Mouse (Mus musculus): ENCODE measurements around the gene Mgst1.

Mgst1 gene

DNA sequence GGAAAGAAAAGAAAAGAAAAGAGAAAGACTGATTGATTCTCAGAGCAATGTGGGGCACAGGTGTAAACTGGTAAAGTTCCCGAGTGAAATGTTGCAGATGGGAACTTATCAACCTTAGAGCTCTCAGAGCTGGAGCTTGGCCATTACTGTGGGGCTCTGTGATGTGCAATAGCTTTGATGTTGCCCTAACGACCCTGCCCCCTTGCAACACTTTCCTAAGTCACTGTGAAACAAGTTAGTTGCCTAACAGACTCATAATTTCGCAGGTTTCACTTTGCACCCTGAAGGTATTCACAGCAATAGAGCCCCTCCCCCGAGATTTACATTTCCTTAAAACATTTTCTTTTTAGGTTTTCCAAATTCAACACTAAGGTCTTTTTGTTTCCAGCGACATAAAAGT lies at the start of gene Mgst1:
Gene Mgst1 (plus strand): TSS at position 387 of the 400 bp plus-strand sequence.
- DNase-seq (ENCODE audit: low read depth), result no peak

DNA sequence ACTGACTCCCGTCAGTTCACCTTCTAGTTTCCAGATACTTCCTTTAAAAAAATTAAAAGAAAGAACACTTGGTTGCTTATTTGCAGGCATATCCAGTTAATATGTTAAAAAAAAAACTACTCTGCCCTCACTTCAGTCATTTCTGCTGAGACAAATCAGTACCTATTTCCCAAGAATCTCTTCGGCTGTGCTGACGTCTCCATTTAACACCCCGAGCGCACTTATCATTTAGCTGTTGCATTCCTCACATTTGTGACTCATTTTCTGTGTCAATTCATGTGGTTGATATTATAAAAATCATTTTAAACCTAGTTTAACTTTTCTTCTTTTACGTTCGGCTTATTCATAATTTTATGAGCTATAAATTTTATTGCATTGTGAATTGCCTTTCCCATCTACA lies 47.7 kb upstream of the Mgst1 start:
- DNase-seq (ENCODE audit: low read depth), result no peak

DNA sequence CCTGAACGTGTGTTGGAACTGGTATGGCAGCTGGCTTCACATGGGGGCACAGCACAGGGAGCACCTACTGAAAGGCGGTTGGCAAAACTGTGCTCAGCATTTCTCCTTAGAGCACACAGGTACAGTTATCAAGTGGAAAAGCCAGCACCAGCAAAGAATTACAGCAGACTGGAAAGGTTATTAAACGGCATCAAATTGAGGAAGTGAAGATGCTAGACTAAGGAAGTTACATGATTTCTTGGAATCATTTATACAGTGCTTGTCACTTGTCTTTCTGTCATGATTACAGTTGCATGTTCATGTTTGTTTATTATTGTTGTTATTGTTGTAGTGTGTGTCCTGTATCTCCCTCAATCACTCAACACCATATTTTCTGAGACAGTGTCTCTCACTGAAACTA lies 45.1 kb upstream of the Mgst1 start:
- DNase-seq (ENCODE audit: low read depth), result no peak

GRCm38 (mm10) chr6:138099646-138100045 lies 40.5 kb upstream of the Mgst1 start:
- DNase-seq (ENCODE audit: low read depth), result no peak

- DNase-seq (ENCODE audit: low read depth), result no peak
These were observed 38.3 kb upstream of the Mgst1 start for GRCm38 (mm10) chr6:138101843-138102242.

DNA sequence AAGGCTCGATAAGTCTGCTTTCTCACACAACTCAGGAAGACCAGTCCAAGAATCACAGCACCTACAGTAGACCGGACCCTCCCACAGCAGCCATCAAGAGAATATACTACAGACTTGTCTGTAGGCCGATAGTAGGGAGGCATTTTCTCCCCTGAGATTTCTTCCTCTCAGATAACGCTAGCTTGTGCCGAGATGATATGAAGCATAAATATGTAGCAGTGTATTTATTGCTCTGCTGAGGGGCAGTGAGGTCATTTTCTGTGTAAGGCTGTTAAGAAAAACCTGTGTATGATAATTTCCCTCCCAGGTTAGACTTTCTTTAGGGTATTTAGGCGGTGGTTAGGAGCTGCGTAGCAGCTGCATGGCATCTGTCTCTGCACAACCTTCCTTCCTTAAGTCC lies 37.2 kb upstream of the Mgst1 start:
- no peak for DNase-seq (ENCODE audit: low read depth)

- DNase-seq (ENCODE audit: low read depth), result no peak
These were observed 35.6 kb upstream of the Mgst1 start for GRCm38 (mm10) chr6:138104559-138104958.

GRCm38 (mm10) chr6:138117496-138117895 lies 22.6 kb upstream of the Mgst1 start:
- no peak for DNase-seq (ENCODE audit: low read depth)

- DNase-seq (ENCODE audit: low read depth), result no peak
These were observed 11.5 kb upstream of the Mgst1 start for GRCm38 (mm10) chr6:138128392-138129335.

DNA sequence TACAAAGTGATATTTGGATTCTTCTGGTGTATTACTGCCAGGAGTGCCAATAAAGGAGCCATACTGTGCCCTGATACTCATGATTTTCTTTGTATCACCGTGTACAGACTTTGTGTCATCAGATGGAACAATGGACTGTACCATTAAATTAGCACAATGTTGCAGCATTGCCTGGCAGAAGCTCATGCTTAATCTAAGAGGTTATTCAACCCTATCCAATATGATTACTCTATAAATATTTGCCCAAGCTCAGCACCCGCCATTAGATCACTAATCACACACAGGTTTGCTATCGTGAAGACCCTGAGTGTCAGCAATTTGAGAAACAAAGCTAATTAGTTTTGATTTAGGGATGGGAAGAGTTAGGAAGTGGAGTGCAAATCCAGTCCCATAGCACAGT lies 9.6 kb upstream of the Mgst1 start:
- no peak for DNase-seq (ENCODE audit: low read depth)

GRCm38 (mm10) chr6:138140336-138140735 lies 220 bp downstream of the Mgst1 start:
- no peak for DNase-seq (ENCODE audit: low read depth)

- DNase-seq (ENCODE audit: low read depth), result no peak
These were observed 1.0 kb downstream of the Mgst1 start for GRCm38 (mm10) chr6:138141111-138141592.

DNA sequence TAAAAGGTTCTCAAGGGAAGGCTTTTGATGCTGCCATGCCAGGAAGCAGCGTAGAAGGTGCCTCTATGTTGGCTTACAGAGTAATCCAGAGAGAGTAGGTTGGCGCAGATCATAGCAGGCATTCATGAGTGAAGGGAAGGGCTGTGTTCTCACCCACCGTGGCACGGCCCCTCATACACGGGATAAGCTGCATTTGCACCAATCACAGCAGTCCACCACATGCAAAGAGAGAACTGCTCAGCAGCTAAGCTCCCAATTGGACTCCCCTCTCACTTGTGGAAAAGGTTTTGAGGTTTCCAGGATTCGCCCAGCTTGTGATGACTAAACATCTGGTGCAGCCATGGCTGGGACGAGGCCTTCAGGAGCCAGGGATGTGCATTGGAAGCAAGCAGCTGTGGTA lies 2.5 kb downstream of the Mgst1 start:
- DNase-seq (ENCODE audit: low read depth), result no peak

DNA sequence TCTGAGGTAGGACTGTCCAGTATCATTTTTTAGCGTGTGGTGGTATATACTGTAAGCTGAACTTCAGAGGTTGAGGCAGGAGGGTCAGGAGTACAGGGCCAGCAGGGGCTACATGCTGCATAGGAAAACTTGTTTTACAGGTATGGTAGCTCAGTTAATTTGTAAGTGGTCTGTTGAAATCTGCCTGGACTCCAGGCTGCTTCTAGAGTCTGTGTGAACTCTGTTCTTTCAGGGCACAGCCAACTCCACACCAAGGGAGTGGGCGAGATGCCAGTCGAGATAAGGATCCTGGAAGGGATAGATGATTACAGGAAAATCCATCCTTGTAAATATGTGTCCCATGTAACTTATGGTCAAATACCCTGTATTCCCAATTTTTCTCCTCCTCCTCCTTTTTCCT lies 3.3 kb downstream of the Mgst1 start:
- no peak for DNase-seq (ENCODE audit: low read depth)

DNA sequence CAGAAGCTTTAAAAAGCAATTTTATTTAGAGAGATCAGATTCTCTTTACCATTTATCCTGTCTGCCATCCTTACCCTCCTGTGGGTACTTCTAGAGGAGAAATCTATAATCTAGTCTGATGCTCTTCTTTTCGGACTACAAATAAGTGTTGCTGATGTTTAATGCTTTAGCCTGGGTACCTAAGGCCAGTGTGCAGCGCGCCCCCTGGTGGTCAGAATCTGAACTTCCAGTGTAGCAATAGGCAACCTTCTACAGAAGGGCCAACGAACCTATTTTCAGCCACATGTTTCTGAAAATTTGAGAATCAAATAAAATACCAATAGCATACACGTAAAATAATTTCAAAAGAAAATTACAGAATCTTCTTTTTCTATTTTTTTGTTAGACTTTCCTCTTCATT lies 13.0 kb downstream of the Mgst1 start:
- peak; percentile 27 for DNase-seq (ENCODE audit: low read depth)

DNA sequence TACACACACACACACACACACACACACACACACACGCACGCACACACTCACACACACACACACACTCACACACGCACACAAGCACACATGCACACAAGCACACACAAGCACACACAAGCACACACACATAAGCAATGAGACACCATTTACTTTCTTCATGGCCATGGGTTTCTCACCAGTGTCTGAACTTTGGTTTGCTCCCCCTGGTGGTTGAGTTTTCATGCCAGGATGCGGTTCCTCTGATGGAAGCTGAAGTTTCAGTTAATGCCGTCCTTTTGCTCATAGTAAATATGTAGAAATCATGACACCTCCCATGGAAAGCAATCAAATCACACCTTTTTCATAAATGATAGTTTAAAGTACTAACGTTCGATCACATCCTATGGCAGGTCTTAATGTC lies 23.8 kb downstream of the Mgst1 start:
- peak; percentile 5 for DNase-seq (ENCODE audit: low read depth)

DNA sequence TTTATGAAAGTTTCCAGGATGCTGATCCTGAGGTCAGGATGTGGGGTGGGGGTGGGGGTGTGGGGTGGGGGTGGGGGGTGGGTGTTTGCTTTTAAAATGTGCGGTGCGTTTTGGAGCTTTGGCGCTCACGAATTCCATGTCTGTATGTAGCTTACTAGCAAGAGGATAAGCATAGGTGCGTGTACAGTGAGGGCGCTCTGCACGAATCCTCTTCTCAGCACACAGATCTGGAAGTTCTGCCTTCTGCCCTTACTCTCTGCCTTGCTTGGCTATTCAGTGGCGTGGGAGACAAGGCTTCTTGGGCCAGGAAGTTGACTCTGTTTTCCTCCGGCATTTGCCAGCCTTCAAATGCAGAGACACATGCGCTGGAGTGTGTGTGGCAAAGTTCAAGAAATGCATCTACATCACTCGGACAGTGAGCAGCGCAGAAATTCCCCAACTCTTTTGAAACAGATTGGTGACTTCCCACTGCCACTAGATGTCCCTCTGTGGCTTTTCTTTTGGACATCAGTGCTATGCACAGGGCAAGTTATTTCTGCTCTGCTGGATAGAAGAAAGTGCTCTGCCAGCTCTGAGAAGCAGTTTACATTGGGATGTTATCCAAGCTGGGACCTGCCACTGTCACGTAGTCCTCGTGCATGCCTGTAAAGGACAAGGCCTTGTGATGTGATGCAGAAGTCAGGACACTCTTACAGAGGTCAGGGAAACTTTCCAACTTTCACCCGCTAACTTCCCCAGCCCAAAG lies 31.5 kb downstream of the Mgst1 start:
- no peak for DNase-seq (ENCODE audit: low read depth)
